Mouse (Mus musculus) neutrophil, adult 83 days (primary cell): ENCODE measurements around the gene Trpc6. TPM values are rescaled to one million over a fixed set of nuclear protein-coding genes. Genes with fewer than 3 reads are reported as not detected.

Source experiments
- total RNA-seq, 2 experiments: library from RNA; stranded (reverse); gene quantifications; one replicate each; pipeline ENCODE4 v1.2.4; 2023

The Trpc6 gene
- under 1 TPM; 0.18 to 0.20 TPM for total RNA-seq

DNA sequence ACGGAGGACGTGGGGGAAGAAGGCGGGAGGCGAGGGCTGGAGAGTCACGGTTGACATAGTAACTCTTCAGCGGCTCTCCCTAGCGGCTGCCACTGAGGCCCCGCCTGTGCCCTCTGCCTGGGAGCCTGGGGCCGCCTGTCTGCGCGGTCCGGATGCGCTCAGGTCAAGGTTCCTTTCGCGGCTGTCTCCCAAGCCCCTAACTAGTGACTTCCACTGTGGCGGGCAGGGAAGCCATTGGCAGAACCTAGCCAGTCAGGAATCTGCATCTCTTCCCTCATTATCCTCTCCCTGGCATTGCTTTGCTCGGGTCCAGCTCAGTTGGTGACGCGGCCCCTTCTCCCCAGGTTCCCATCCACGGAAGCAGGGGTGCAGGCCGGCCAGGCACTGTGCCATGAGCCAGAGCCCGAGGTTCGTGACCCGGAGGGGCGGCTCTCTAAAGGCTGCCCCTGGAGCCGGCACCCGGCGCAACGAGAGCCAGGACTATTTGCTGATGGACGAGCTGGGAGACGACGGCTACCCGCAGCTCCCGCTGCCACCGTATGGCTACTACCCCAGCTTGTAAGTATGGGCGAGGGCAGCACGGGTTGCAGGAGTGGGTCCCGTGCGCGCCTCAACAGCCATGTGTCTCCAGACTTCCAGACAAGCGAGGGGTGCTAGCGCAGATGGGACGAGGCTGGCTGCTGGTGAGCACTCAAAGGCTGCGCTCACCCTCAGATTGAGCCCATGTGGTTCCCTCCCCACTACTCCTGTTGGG is at the start of gene Trpc6:
Gene Trpc6, plus strand, starts transcription at position 102 of the 754 bp plus-strand sequence.

